Mouse (Mus musculus): Measurements from ENCODE around the gene Slc13a3.

Gene Slc13a3

DNA sequence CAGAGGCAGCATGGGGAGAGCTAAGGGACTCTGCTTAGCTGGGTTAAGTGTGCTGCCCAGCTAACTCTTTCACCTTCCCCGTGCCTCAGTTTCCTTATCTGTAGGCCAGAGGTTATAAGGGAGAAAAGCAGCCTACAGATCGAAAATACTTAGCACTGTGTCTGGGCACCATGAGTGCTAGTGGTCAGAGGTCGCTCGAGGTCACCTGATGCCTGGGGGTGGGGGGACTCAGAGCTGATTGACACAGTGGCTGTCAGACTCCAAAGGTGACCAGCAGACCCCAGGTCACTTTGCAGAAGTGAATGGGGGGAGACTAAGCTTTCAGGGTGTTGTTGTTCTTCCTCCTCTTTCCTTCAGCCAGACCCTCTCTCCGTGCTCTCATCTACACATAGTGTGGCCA, 58.7 kb downstream of the Slc13a3 start:
- DNase-seq (ENCODE audit: low read depth, low spot score), result no peak

GRCm38 (mm10) chr2:165413884-165414283, 59.1 kb downstream of the Slc13a3 start:
- DNase-seq (ENCODE audit: low read depth, low spot score), result no peak

GRCm38 (mm10) chr2:165407700-165408301, 65.2 kb downstream of the Slc13a3 start:
- DNase-seq (ENCODE audit: low read depth, low spot score), result no peak

GRCm38 (mm10) chr2:165405351-165405750, 67.7 kb downstream of the Slc13a3 start:
- DNase-seq (ENCODE audit: low read depth, low spot score), result no peak

DNA sequence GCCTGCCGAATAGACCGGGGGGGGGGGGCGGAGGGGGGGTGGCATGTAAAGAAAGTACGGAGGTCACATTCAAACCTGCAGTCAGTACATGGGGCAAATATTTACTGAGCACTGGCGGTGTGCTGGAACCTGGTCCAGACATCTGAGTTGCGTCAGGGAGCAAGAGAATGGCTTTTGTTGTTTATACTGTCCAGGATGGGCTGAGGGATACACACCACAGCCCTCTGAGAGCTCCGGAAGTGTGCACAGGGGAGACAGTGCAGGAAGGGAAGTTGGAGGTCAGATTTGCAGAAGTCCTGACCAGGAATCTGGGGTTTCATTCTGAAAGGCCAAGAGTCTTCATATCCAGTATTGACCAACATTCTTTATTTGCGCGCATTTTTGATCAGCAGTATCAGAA, 68.1 kb downstream of the Slc13a3 start:
- DNase-seq (ENCODE audit: low read depth, low spot score), result no peak

DNA sequence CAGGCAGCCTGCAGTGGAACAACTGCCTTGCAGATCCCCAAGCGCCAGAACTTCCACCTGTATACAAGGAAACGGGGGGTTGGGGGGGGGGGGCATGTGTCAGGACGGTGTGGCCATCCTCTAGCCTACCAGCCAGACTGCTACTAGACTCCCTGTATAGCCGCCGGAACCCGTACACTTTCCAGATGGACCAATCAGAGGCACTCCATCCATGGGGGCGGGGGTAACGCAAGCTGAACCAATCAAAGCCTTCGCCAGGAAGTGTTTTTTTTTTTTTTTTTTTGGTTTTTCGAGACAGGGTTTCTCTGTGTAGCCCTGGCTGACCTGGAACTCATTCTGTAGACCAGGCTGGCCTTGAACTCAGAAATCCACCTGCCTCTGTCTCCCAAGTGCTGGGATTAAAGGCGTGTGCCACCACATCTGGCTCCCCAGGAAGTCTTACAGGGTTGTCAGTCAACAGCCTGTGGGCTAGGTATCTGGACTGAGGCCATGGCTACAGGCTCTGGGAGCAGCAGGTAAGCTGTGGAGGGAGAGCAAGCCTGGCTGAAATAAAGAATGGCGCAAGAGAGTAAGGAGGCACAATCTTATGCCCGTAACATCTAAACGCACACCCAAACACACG, 74.8 kb downstream of the Slc13a3 start:
- DNase-seq (ENCODE audit: low read depth, low spot score), result no peak

GRCm38 (mm10) chr2:165397502-165398163, 75.4 kb downstream of the Slc13a3 start:
- no peak for DNase-seq (ENCODE audit: low read depth, low spot score)

DNA sequence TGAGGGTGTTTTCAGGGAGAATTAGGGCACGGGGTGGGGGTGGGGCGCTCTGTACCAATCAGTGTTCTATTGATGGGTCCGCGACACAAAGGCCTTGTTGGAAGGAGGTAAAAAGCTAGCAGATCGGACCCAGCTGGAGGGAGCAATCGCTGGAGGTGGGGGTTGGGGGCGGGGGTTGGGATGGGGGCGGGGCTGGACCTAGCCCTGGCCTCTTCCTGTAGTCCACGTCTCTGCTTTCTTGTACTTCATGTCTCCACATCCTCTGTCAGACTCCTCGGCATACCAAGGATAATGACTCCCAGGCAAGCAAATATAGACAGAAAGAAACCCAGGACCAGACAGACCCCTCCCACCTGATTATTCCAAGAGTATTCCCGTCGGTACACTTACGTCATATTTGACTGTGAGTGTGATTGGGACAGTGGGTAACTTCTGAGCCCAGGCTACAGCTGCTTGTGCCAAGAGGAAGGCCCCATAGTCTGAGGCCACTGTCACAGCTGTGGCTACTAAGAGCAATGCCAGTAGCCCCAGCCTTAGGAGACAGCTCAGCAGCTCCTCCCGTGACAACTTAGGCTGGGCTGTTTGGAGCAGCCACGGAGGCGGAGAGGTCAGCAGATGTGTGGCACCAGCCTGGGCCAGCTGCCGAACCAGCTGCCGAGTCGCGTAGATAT, 76.1 kb downstream of the Slc13a3 start:
- no peak for DNase-seq (ENCODE audit: low read depth, low spot score)

- DNase-seq (ENCODE audit: low read depth, low spot score), result no peak
These were observed 80.9 kb downstream of the Slc13a3 start for GRCm38 (mm10) chr2:165392156-165392555.

DNA sequence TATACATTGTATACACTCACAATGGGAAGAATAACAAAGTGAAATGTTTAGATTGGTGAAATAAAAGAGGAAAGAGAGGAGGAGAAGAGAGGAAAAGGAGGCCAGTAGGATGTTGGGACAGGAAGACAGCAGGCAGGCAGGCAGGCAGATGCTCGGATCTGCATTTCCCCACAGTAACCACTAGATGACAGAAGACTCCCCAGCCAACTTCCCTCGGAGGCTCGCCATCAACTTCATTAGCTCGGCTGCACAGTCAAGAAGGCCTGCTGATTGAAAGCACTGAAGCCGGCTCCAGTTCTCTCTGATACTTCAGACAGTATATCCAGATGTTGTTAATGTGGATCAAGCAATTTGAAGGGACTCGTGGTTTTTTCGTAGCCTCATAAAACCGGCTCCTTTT, 81.5 kb downstream of the Slc13a3 start:
- DNase-seq (ENCODE audit: low read depth, low spot score), result no peak

DNA sequence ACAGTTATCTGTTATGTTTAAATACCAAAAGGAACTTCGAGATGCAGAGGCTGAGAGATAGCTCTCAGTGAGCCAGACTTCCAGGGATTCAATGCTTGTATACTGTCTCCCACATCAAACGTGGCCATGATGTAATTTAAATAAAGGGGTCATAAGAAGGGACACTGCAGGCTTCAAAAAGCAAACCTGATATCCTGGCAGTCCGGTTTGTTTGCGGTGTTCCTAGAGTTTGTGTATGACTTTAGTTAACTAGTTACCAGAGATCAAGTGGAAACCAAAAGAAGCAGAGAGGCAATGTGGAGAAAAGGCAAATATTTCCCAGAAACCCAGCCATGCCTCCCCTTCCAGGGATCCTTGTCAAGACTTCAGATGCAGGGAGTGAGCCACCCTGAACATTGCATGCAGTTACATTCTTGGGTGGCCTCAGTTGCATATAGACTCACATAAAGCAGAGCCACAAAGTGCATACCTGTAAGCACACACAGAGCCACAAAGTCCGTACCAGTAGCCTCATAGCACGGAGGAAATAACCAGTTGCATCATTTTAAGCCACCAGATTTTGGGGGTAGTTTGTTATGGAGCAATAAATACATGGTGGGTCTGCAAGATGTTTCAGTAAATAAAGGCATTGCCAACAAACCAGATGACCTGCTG, 83.6 kb downstream of the Slc13a3 start:
- DNase-seq (ENCODE audit: low read depth, low spot score), result no peak

- peak; percentile 89 for DNase-seq (ENCODE audit: low read depth, low spot score)
These were observed 85.1 kb downstream of the Slc13a3 start, which contains the start of gene Zfp334 for GRCm38 (mm10) chr2:165387844-165388495. TSS of gene Zfp334 (minus strand) at chr2:165388259.

DNA sequence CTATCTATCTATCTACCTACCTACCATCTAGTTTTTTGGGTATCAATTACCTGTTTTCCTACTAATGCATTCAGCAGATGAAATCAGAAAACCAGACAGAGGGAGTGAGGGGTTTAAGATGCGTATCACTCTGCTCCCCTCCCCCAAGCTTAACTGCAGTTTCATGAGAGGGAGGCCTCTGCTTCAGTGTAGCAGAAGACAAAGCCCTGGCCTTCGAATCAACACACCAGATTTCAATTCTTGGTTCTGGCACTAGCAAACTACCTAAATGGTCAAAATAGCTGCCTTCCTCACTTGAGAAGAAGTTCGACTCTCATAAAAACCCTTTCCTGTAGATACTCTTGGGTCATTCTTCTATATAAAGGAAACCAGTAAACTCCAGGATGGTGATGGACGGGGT, 85.7 kb downstream of the Slc13a3 start:
- no peak for DNase-seq (ENCODE audit: low read depth, low spot score)

GRCm38 (mm10) chr2:165380050-165380449, 93.0 kb downstream of the Slc13a3 start:
- DNase-seq (ENCODE audit: low read depth, low spot score), result no peak

DNA sequence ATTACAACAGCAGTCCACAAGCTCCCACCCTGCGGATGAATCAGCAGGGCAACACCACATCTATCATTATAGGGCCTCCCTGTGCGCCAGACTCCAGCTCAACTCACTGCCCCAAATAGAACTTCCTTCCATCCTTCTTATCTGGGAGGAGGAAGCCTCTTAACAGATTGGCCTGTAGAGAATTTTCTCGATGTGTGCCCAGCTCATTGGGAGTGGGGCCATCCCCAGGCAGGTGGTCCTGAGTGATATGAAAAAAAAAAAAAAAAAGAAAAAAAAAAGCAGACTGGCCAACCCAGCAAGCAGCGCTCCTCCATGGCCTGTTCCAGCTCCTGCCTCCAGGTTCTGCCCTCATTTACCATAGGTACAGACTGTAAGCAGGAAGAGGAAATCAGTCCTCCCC, 97.0 kb downstream of the Slc13a3 start:
- no peak for DNase-seq (ENCODE audit: low read depth, low spot score)

DNA sequence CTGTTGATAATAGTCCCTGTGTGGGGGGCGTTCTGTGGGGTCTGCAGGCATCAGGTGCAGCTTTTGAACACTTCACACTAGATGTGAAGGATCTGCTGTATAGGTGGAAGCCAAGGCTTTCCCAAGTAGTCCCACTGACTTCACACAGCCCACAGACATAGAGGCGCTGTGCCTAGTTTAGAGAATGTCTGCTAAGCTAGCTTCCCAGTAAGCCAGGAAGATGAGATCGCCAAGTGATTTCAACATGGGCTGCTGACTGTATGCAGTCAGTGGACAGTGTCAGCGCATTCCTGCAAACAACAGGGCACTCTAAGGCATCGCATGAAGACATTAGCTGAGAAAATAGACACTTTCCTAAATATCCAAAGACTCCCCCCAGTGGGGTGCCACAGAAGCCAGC, 97.6 kb downstream of the Slc13a3 start:
- no peak for DNase-seq (ENCODE audit: low read depth, low spot score)

DNA sequence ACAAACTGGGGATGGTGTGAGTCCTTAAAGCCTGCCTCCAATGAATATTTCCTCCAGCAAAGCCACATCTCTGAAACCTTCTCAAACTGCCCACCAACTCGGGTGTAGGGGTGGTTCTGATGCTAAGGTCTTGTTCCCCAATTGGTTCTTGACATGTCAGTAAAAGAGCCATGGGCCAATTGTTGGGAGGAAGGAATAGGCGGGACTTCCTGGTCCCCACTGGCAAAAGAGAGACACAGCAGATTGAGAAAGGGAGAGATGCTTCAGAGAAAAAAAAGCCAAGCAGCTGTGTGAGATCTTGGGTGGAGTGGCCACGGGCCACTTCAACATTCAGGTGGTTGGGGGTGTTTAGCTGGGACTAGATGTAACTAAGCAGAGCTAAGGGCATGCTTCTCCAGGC, 102.0 kb downstream of the Slc13a3 start:
- DNase-seq (ENCODE audit: low read depth, low spot score), result no peak

DNA sequence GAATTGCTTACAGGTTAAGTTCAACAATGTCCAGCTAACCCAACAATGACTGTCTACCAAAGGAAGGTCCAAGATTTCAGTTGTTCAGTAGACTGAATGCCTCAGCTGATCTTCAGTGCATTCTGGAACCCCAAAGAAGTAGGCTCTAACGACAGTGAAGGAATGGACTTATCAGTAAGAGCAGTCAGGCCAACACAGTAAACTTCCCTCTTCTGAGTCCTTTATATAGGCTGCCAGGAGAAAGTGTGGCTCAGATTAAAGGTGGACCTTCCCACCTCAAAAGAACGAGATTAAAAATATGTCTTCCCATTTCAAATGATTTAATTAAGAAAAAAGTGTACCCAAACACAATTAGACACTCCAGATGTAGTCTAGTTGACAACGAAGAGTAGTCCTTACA, 102.7 kb downstream of the Slc13a3 start:
- no peak for DNase-seq (ENCODE audit: low read depth, low spot score)

DNA sequence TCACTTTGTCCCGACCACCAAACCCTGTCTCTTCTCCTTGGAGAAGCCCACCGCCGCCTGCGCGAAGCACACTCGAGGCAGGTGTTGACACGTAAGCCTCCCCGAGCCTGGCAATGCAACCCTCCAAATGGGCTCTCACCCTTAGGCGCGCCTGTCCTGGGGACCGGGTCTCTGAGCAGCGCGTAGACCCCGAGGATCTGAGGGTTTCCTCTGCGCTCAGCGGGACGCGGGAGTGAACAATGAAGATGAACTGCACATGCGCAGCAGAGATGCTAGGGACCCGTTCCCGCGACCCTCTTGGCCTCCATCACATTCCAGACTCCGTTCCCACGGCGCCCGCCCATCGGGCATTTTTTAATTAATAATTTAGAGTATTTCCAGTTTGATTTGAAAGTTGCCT, 104.5 kb downstream of the Slc13a3 start, which contains the start of gene Zfp663:
Zfp663 (minus strand) TSS at position 234 of the 400 bp plus-strand sequence.
- no peak for DNase-seq (ENCODE audit: low read depth, low spot score)

DNA sequence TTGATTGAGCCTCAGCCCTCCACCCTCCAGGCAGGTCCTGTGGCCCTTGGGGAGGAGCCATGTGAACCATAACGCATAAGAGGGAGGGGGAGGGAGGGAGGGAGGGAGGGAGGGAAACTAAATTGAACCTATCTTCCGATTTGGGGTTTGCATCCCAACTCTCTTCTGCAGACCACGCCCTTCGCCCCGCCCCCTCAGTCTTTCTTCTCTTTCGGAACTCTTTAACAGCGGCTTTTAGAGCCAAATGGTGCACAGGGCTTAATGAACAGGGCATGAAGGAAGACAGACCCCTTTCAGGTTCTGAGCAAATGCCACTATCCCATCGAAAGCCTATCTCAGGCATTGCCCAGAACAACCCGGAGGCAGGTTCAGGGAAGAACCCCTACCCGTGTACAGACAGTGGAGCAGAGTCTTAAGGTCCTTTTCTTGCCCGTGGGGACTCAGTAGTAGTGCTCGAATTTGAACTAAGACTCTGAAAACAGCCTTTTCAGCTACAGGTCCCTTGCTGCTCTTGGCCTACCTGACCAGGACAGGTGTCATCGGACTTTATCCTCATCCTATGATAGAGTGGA, 105.1 kb downstream of the Slc13a3 start:
- DNase-seq (ENCODE audit: low read depth, low spot score), result no peak

DNA sequence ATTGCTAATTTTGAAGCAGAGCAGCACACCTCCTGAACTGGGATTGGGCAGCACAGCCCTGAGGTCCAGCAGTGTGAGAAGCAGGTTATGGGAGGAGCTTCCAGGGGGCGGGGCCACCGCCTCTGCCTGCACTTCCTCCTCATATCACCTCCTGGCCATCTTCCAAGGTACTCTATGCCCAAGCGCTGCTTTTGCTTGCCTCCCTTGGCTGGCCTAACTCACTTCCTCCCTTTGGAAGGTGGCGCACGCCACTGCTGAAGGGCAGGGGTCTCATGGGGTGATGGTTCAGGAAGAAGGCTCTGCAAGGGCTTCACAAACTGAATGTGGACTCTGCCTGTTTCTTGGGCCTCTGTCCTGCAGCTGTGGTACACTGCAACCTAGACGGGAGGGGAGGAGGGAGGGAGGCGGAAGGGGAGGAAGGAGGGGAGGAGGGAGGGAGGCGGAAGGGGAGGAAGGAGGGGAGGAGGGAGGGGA, 105.9 kb downstream of the Slc13a3 start:
- DNase-seq (ENCODE audit: low read depth, low spot score), result no peak

Measured in retina, adult 2 months (tissue).